8 mouse cellular contexts compared by ENCODE assay signal in genomic region chr11:68657811-68658210, GRCm38 (mm10). TPM values are rescaled to one million over a fixed set of nuclear protein-coding genes. Genes with fewer than 3 reads are reported as not detected.
A peak's percentile ranks its signal among the peaks of the same experiment; 100 is the strongest.
DNase-seq lines count a peak whose midpoint lies in the region; ATAC-seq lines count a peak whose summit lies in the region.

No protein-coding gene starts in this region.

- H3K27ac ChIP-seq in heart, embryonic 11.5 days (ENCODE audit: low read depth, low read length): peak overlapping the region; percentile 90
- no peak overlapping the region for H3K27ac ChIP-seq in neural tube, embryonic 15.5 days (replicated peaks)

- H3K4me3 ChIP-seq in heart, embryonic 11.5 days (ENCODE audit: low read depth, low read length): no peak overlapping the region
- no peak overlapping the region for H3K4me3 ChIP-seq in neural tube, embryonic 15.5 days (replicated peaks)

- peaks cover 35% of the 10 kb centered on the region for H3K4me1 ChIP-seq in heart, embryonic 11.5 days (ENCODE audit: control insufficient read depth, insufficient read depth, low read length)
- 0 out of 2 replicates have a peak, but pooled peaks cover 4% of the 10 kb centered on the region for H3K4me1 ChIP-seq in neural tube, embryonic 15.5 days

- no peak overlapping the region for H3K9ac ChIP-seq in heart, embryonic 11.5 days (ENCODE audit: low read depth, low read length)
- H3K9ac ChIP-seq in neural tube, embryonic 15.5 days (replicated peaks): no peak overlapping the region

- no peak overlapping the region for H3K4me2 ChIP-seq in heart, embryonic 11.5 days
- no peak overlapping the region for H3K4me2 ChIP-seq in neural tube, embryonic 15.5 days

- no peaks in the 10 kb centered on the region for H3K36me3 ChIP-seq in heart, embryonic 11.5 days (ENCODE audit: control insufficient read depth, insufficient read depth, low read length)
- H3K36me3 ChIP-seq in neural tube, embryonic 15.5 days: no peaks in the 10 kb centered on the region

- no peaks in the 10 kb centered on the region for H3K9me3 ChIP-seq in heart, embryonic 11.5 days (replicated peaks; ENCODE audit: control insufficient read depth, low read length)
- no peaks in the 10 kb centered on the region for H3K9me3 ChIP-seq in neural tube, embryonic 15.5 days (replicated peaks)

- WGBS in heart, embryonic 11.5 days (ENCODE audit: insufficient replicate concordance): 15% methylated on average over 9 of the region's 9 CpGs
- 66% methylated on average over 9 of the region's 9 CpGs for WGBS in neural tube, embryonic 15.5 days

- peak; percentile 66 for DNase-seq in adrenal gland, postnatal 14 days
- DNase-seq in adrenal gland, postnatal 4 days (ENCODE audit: low spot score in 2 of 2): no peak
- DNase-seq in NIH3T3 (ENCODE audit: low read depth): peak; percentile 78
- peak; percentile 48 to 75 for DNase-seq in layer of hippocampus, postnatal 25 days (ENCODE audit: extremely low spot score in 1 of 2, low spot score in 1 of 2)
- peak; percentile 70 to 83 for DNase-seq in lung, postnatal 4 days
- no peak for DNase-seq in thymus, postnatal 14 days

- ATAC-seq in heart, embryonic 11.5 days (replicated peaks; ENCODE audit: insufficient number of reproducible peaks, low FRiP score, low TSS enrichment): peak; percentile 72
- ATAC-seq in neural tube, embryonic 15.5 days (ENCODE audit: low FRiP score): no peak

- H3K27me3 ChIP-seq in heart, embryonic 11.5 days (ENCODE audit: control insufficient read depth, insufficient read depth, low read length): no peaks in the 10 kb centered on the region
- H3K27me3 ChIP-seq in neural tube, embryonic 15.5 days (replicated peaks): 0 out of 2 replicates have a peak, but pooled peaks cover 2% of the 10 kb centered on the region

RNA-seq across cellular contexts. Expression of gene Myh10, which starts 33.5 kb away (rescaled TPM):
- total RNA-seq in adrenal gland, postnatal 14 days (2021): 34.4 and 36.0 TPM in 2 replicates
- total RNA-seq in adrenal gland, postnatal 4 days (2021): 10 to 100 TPM; 69.4 to 98.3 TPM
- 150 and 190 TPM in 2 replicates for polyA plus RNA-seq in heart, embryonic 11.5 days (2014; fragmentation: Nextera tagmentation; extraction: Ambion mirVana)
- total RNA-seq in layer of hippocampus, postnatal 25 days (2021): 100 to 1,000 TPM; 122 to 139 TPM
- polyA plus RNA-seq in neural tube, embryonic 15.5 days (2015; fragmentation: Nextera tagmentation; extraction: Ambion mirVana): 79.6 and 84.8 TPM in 2 replicates

Comparison
In these comparisons a context has a peak if more than half of its experiments do, and no peak if none do; other contexts are left out.
1. DNase-seq: peak in adrenal gland, postnatal 14 days (single experiment), NIH3T3 (single experiment), layer of hippocampus, postnatal 25 days (2 of 2) and lung, postnatal 4 days (2 of 2); none in adrenal gland, postnatal 4 days (0 of 2) and thymus, postnatal 14 days (single experiment).